Comparison of ENCODE assay signal across 13 mouse cellular contexts in genomic region chr9:50029030-50029429, GRCm38 (mm10).
DNase-seq lines count a peak whose midpoint lies in the region; ATAC-seq lines count a peak whose summit lies in the region.
"Had no signal": no experiment of that assay in that cellular context is flagged by ENCODE, and none has a peak within 500 bp of the region (broad histone marks: within the 10 kb centered on the region; RNA-seq: fewer than 3 reads in every experiment).

No protein-coding gene starts in this region.

- H3K4me3 ChIP-seq in embryonic facial prominence, embryonic 10.5 days = no peak overlapping the region

- H3K27me3 ChIP-seq in embryonic facial prominence, embryonic 10.5 days (replicated peaks; ENCODE audit: low read depth, poor library complexity, severe bottlenecking) = no peaks in the 10 kb centered on the region

- no peaks in the 10 kb centered on the region for H3K36me3 ChIP-seq in embryonic facial prominence, embryonic 10.5 days (replicated peaks)

- H3K9me3 ChIP-seq in embryonic facial prominence, embryonic 10.5 days = no peaks in the 10 kb centered on the region

- DNase-seq in heart, postnatal 4 days = peak; percentile 57
- DNase-seq in heart, adult 8-10 months (ENCODE audit: low spot score) = no peak
- DNase-seq in lung, postnatal 14 days = peak; percentile 28
- DNase-seq in lung, adult 18-20 months = no peak
- peak; percentile 18 for DNase-seq in embryonic facial prominence, embryonic 10.5 days (ENCODE audit: low spot score)
- no peak for DNase-seq in cerebellum, adult 9-11 months
- DNase-seq: adrenal gland, adult 2 months; cerebellum, adult 2 months; gastrocnemius, postnatal 10 days had no signal

- no peaks in the 10 kb centered on the region for H3K4me1 ChIP-seq in embryonic facial prominence, embryonic 10.5 days

- no peak for ATAC-seq in inflammation-experienced regulatory T-cells, adult 6 months
- ATAC-seq in cerebellum, adult (ENCODE audit: insufficient number of reproducible peaks, low FRiP score, low TSS enrichment) = no peak
- ATAC-seq: CD4-positive, CD25-positive, alpha-beta regulatory T cell, adult 4 months had no signal

- H3K27ac ChIP-seq in embryonic facial prominence, embryonic 10.5 days (replicated peaks) = no peak overlapping the region
- H3K27ac ChIP-seq: liver, embryonic 14.5 days had no signal

- WGBS in embryonic facial prominence, embryonic 10.5 days = 57% methylated on average over 3 of the region's 3 CpGs

Comparison
In these comparisons a context has a peak if more than half of its experiments do, and no peak if none do; other contexts are left out.
1. DNase-seq: peak in heart, postnatal 4 days (single experiment), lung, postnatal 14 days (single experiment) and embryonic facial prominence, embryonic 10.5 days (single experiment); none in heart, adult 8-10 months (single experiment), lung, adult 18-20 months (0 of 2) and cerebellum, adult 9-11 months (single experiment).